Mouse (Mus musculus) B cell, adult 62 days (primary cell): Measurements from ENCODE around the gene Cdc5l. TPM values are rescaled to one million over a fixed set of nuclear protein-coding genes. Genes with fewer than 3 reads are reported as not detected.

Experiments
- total RNA-seq: library from RNA; stranded (reverse); gene quantifications from 4 replicates; pipeline ENCODE4 v1.2.4, GENCODE M21; 2023

Gene Cdc5l
- total RNA-seq, result 87.1 to 94.5 TPM (median 93.3 TPM) in 4 replicates

DNA sequence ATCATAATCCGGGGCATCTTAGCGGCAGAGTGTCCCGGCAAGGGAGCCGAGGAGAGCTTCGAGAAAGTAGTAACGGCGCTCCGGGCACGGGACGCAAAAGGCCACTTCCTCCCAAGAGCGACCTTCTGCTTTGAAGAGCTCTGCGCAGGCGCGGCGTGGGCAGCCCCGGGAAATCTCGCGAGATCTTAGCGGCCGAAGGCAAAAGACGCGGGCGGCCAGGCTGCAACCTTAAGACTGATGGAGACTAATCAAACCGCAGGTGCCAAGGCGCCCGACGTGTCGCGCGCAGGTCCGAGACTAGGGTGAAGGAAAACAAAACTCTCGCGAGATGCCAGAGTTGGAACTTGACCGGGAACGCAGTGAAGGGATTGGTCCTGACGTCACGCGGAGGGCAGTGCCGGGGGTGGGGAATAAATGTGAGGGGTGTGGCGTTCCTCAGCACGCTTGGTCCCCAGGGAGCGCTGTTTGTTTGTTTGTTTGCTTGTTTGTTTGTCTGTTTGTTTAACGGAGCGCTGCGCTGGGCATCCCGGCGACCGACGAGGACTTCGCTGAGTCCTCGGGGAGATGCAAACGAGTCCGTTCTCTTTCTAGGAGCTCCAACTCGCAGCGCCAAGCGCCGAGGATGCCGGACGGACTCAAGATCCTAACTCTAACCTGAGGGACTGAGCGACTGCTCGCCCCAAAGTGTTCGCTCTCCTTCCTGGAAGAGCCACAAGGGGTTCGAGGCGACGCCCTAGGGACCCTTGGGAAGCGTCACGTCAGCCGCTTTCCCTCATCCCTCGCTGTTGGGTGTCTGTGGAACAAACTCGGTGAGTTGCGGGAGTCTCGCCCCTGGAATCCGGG lies at the start of gene Cdc5l:
Gene Cdc5l, minus strand, starts transcription at position 319 of the 843 bp plus-strand sequence.

DNA sequence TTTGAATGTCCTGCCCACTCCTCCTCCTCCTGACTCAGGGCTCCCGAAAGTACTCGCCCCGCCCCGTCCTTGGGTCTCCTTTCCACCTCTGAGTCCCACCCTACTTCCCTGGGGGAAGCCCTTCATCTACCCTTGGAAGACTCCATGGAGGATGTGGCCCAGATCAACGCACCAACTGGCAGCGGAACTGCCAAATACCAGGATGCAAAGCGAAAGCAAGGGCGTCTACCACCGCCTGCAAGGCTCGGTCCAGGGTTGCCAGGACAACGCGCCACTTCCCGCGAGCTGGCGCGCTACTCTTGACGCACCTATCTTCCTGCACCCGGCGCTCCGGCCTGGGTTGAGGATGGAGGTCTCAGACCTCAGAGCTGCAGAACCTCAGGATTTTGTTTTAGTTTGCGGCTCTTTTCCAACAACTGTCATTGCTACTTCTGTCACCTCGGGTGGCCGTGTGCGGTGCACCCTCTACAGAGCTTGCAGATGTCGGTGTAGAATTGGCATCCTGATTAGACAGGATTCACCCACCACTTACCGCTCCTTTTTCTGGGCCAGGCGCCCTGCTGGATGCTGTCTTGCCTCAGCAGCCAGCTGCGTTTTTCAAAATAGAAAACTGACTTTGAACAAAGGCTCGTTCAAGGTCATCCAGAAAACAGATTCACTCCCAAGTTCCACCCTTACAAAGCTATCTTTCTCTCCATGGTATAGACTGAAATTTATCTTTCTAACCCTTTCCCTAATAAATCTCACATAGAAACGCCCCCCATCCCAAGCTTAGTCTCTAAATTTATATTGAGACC lies 41.3 kb upstream of the Cdc5l start, which contains the start of gene Spats1:
Gene Spats1, minus strand, starts transcription at position 747 of the 797 bp plus-strand sequence.

Other genes with a start within 250 kb of the Cdc5l start
- not detected in 4 replicates for gene Spats1, start 41.7 kb upstream of the Cdc5l start, total RNA-seq
- gene Aars2, start 73.1 kb upstream of the Cdc5l start, total RNA-seq, result 16.4 to 24.4 TPM (median 20.2 TPM) in 4 replicates
- not detected in 4 replicates for gene Tcte1, start 89.7 kb upstream of the Cdc5l start, total RNA-seq
- gene Tmem151b, start 115.9 kb upstream of the Cdc5l start, total RNA-seq, result 0.48 to 0.82 TPM (median 0.65 TPM) in 4 replicates
- gene Nfkbie, start 122.0 kb upstream of the Cdc5l start, total RNA-seq, result 164 to 171 TPM (median 167 TPM) in 4 replicates
- gene Slc35b2, start 130.1 kb upstream of the Cdc5l start, total RNA-seq, result 57.9 to 79.1 TPM (median 60.5 TPM) in 4 replicates
- gene Hsp90ab1, start 139.5 kb upstream of the Cdc5l start, total RNA-seq, result 1,053 to 1,253 TPM (median 1,109 TPM) in 4 replicates
- 17.7 to 23.0 TPM (median 19.6 TPM) in 4 replicates for gene Slc29a1, start 165.9 kb upstream of the Cdc5l start, total RNA-seq
- gene Mymx, start 168.4 kb upstream of the Cdc5l start, total RNA-seq, result not detected in 4 replicates
- 0.89 TPM in 1 of 4 replicates, not detected in the others for gene Capn11, start 225.6 kb upstream of the Cdc5l start, total RNA-seq